Mouse (Mus musculus): Measurements from ENCODE around the gene Usp10.

Usp10 gene

DNA sequence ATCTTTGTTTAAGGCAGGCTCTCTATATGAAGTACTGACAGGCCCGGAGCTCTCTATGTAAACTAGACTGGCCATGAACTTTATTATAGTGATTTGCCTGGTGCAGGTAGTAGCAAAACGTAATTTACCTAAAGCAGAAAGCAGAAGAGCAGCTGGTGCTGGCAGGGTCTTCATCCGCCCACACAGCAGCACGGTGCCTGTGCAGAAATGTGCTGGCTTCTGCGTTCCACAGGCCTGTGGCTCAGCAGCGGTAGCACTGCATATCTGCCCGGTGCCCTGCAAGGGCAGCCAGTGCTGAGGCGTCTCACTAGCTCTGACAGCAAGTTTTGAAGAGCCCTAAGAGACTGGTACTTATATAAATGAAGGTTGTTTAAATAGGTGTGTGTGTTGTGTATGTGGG, 45.2 kb downstream of the Usp10 start:
- in situ Hi-C loops (cut with MboI; ENCODE audit: low sequenced_read_pairs), result no loop called here

DNA sequence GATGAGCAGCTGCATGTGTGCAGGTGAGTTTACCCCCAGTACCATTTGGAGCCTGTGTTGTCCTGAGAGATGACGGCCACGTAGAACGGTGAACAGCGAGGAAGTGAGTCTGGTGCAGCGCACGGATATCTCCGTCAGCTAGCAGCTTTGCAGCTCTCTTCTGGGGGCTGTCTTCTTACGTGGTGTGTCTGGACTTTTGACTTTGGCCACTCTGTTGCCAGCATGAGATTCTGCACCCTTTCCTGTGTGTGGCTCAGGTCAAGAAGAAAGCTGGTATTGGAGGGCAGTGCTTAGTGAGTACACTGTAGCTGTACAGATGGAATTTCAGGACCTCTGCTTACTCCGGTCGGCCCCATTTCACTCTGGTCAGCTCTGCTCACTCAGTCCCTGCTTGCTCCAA, 47.9 kb downstream of the Usp10 start:
- in situ Hi-C loops (cut with MboI; ENCODE audit: low sequenced_read_pairs), result no loop called here

DNA sequence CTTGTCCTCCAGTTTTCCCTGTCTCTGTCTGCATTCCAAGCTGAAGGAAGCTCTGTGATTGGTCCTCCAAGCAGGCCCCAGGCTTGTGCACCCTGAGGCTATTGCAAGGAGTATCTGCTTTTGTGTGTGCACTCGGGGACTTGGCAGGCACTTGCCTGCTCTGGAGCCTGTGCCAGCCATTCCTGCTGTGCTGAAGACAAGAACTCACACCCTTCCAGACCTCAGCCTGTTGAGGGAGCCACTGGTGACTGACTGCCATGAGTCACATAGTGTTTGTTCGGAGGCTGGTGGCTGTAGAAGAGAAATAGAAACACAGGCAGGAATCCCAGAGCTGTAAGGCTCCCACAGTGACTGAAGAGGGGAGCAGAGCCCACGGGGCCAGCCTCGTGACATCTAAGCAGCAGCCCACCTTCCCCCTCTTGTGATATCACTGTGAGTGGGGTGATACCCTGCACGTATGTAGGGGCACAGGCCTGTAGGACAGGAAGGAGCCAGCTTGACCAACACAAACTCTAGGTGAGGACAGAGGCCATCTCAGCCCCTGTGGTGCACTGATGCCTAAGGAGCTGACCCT, 50.5 kb downstream of the Usp10 start:
- in situ Hi-C loops (cut with MboI; ENCODE audit: low sequenced_read_pairs), result no loop called here

DNA sequence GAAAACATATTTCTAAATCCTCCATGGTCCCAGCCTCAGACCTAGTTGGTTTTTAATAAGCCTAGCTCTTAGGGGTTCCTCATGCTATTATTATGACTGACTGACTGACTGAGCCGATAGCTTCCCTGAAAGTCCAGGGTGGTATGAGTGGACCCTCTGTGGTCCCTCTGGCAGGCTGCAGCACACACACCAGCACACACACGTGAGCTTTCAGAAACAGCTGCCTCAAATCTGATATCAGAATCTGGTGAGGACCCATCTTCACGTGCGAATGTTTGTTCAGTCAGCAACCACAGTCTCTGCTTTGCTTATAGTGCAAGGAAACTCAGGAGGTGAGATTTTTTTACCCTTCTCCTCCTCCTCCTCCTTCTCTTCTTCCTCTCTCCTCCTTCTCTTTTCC, 54.7 kb downstream of the Usp10 start:
- in situ Hi-C loops (cut with MboI; ENCODE audit: low sequenced_read_pairs), result no loop called here

DNA sequence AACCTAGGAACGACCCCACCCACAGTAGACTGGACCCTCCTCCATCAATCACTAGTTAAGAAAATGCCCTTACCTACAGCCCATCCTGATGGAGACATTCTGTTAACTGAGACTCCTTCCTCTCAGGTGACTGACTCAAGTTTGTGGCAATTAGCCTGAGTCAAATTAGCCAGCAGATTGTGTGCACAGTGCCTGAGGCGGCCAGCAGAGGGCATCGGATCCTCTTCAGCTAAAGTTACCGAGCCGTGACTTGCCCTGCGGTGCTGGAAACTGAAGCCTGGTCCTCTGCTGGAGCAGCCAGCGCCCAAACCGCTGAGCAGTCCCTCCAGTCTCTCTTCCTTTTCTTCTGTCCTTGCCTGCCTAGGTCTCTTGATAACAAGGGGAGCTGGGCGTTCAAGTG, 57.3 kb downstream of the Usp10 start:
- in situ Hi-C loops (cut with MboI; ENCODE audit: low sequenced_read_pairs), result no loop called here

DNA sequence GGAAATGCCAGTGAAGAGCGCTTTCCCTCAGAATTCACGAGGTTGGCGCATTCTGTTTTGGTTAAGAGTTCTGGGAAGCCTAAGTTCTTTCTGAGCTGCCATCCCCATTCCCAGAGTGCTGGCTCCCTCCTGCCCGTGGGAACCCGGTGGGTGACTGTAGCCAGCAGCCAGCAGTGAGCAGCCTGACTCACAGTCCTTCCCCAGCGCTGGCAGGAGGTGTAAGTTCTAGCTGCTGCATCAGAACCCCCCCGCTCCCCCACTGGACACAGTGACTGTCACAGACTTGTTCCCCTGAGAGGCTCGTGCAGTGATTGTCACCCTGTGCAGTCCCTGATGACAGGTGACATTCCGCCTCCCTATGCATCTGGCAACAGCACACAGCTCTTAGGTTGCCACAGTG, 60.0 kb downstream of the Usp10 start:
- in situ Hi-C loops (cut with MboI; ENCODE audit: low sequenced_read_pairs), result no loop called here

DNA sequence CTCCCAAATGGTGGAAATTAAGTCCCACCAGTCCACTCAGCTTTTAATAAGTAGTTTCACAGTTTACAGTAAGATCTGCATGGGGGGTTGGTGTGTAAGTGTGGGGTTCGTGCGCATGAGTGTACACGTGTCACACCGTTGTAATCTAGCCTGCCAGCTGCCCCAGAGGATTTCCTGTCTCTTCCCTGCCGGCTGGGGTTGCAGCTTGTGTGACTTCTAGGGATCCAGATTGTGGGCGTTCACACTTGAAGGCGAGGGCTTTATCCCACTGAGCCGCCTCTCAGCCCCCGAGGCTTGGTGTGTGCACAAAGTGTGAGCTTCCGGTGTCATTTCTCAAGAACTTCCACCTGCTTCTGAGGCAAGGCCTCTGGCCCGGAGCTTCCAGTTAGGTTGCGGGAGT, 62.4 kb downstream of the Usp10 start:
- in situ Hi-C loops (cut with MboI; ENCODE audit: low sequenced_read_pairs), result no loop called here

DNA sequence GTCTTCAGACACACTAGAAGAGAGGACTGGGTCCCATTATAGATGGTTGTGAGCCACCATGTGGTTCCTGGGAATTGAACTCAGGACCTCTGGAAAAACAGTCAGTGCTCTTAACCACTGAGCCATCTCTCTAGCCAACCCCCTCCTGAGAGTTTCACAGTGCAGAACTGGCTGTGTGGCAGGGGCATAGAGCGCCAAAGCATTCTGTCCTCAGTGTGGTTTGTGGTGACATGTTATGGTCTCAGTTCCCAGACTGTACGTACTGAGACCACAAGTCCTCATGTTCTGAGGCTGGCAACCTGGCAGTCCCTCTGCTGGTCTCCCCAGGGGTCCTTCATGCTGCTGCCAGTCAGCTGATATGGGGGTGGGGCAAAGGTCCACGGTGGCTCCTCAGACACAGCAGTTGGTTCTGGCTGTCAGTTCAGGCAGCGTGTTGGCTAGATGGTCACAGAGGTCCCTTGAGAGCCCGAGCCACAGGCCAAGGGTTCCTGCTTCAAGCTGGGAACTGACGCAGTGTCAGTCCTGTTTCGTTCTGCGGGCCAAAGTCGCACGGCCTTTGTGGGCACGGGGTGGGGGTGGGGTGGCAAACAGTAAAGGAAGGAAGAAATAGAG, 68.7 kb downstream of the Usp10 start:
- in situ Hi-C loops (cut with MboI; ENCODE audit: low sequenced_read_pairs), result no loop called here

DNA sequence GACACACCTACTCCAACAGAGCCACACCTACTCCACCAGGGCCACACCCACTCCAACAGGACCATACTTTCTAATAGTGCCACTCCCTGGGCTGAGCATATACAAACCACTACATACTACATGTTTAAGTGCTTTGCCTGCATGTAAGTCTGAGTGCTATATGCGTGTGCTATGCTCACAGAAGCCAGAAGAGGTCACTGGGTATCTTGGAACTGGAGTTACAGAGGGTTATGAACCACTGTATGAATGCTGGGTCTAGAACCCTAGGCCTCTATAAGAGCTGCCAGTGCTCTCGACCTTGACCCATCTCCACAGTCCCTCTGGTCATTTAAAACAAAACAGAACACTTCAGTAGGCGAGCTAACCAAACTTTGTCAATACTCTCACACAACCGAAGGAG, 71.1 kb downstream of the Usp10 start:
- in situ Hi-C loops (cut with MboI; ENCODE audit: low sequenced_read_pairs), result no loop called here

DNA sequence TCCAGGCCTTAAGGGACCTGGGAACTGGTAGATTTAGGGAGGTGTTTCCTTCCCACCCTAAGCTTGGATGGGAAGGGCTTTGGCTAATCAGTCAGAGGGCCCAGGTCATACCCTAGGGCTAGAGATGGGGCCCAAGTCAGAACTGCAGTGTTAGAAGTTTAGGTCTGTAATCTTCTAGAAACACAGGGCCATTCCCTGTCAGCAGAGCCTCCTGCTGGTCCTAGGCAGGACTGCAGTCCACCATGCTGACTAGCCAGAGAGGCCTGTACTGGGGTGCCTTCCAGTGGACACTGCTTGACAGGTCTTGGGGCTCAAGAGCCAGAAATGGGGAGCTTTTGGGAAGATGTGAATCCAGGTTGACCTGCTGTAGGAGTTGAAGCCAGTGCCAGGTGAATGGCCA, 73.9 kb downstream of the Usp10 start:
- in situ Hi-C loops (cut with MboI; ENCODE audit: low sequenced_read_pairs), result no loop called here

DNA sequence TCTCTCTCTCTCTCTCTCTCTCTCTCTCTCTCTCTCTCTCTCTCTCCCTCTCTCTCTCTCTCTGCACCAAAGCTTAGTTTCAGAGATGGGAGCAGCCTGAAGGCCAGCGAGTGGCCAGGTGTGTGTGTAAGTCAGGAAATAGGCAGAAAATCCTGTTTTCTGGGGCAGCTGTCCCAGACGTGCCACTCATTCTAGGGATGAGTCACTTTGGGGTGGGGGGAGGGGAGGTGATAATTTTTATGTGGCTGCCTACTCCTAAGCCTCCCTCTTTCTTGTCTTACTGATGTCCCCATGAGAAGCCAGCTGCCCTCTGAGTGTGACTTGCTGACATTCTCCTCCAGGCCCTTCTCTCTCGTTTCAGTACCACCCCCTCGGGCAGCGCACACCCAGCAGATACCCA, 76.0 kb downstream of the Usp10 start:
- in situ Hi-C loops (cut with MboI; ENCODE audit: low sequenced_read_pairs), result no loop called here

DNA sequence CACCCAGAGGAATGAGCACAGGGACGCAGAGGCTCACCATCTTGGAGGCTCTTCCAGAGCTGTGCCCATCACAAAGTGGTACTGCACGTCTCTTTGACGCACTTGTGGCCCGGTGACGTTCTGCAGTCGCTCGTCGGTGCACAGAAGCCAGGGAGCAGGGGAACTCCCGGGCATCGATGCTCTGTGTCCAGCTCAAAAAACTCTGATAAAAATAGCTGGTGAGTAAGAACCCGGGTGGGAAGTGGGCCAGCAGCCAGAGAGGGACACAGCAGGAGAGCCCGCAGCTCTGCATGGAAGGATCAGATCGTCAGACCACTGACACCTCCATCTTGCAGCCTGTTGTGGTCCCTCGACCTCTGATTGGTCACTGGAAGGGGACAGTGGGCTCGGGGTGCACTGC, 77.9 kb downstream of the Usp10 start:
- in situ Hi-C loops (cut with MboI; ENCODE audit: low sequenced_read_pairs), result no loop called here

DNA sequence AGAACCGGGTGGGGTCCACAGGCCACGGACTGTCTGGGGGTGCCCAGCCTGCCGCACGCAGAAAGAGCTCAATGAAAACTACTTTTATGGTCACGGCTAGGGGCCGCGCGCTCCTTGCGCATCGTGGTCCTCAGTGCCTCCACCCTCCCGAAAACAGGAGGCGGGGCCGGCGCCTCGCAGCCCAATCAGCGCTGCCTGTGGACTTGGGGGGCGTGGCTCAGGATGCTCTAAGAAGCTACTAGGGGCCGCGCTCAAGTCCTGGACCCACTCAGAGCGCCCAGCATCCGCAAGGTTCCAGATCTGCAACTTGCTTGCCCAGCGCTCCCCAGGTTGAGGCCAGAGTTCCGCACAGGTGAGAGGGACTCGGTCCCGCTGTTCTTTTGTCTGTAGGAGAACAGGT, 82.1 kb downstream of the Usp10 start, which contains the start of gene Crispld2:
TSS of gene Crispld2 (plus strand) at position 190 of the 400 bp plus-strand sequence.
- in situ Hi-C loops (cut with MboI; ENCODE audit: low sequenced_read_pairs), result no loop called here

DNA sequence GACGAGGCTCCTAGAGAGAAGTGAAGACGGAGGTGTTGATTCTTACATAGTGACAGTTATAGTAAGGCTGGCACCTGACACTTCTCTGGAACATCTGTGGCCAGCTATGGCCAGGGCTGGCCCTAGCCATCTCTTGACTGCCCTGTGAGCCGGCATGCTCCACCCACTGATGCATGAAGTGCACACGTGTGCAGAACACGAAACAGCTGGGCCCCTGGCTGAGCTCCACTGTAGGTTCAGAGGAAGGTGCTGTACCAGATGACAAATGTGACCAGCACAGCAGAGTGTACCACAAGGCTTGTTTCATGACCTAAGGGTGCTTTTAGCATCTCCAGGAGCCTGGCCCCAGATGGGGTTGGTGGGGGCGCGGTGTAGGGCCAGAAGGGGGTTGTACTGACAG, 84.0 kb downstream of the Usp10 start:
- in situ Hi-C loops (cut with MboI; ENCODE audit: low sequenced_read_pairs), result no loop called here

DNA sequence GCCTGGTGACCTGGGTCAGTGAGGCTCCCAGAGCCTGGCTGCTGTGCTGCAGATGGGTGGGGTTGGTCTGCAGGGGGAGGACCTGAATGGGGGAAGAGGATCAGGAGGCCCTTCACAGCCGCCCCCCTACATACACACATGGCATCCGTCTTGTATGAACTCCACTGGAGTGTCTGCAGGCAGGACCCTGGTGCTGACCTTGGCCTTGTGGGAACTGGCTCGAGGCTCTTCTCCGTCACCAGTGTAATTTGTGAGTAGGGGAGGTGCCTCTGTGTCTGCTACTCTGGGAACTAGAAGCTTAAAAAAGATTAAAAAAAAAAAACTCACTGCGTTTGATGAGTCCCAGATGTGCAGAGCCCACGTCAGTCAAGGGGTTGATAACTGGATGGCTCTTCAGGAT, 84.4 kb downstream of the Usp10 start:
- in situ Hi-C loops (cut with MboI; ENCODE audit: low sequenced_read_pairs), result no loop called here

DNA sequence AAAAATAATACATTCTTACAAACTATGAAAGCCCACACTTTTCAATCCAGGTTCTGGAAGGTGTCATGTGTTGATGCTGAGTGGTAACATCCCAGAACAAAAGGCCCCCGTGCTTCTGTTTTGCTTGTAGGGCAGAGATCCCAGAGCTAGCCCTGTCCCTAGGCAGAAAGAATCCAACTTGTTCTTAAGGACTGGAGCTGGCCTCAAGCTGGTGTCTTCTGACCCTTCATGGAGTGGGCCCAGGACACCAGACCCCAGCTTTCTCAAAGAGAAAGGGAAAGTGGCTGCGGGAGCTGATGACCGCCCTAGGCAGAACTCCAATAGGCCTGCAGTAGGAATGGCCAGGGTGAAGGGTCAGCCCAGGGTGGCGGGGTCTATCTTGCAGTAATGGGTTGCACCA, 87.1 kb downstream of the Usp10 start:
- in situ Hi-C loops (cut with MboI; ENCODE audit: low sequenced_read_pairs), result no loop called here

DNA sequence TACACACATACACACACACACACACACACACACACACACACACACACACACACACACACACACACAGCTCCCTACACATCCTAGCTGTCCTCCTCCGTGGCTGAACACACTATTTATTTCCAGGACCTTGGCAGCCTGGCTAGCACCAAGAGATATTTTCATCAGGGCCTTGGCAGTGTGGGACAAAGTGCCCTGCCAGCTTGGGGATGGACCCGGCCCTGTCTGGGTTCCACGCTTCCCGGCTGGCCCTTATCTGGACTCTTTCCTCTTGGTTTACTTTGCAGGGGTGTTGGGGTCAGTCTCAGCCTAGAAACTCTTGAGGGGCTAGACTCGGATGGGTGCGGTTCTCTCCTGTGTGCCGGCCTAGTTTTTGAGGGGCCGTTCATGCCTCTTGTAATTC, 90.3 kb downstream of the Usp10 start:
- in situ Hi-C loops (cut with MboI; ENCODE audit: low sequenced_read_pairs), result no loop called here

DNA sequence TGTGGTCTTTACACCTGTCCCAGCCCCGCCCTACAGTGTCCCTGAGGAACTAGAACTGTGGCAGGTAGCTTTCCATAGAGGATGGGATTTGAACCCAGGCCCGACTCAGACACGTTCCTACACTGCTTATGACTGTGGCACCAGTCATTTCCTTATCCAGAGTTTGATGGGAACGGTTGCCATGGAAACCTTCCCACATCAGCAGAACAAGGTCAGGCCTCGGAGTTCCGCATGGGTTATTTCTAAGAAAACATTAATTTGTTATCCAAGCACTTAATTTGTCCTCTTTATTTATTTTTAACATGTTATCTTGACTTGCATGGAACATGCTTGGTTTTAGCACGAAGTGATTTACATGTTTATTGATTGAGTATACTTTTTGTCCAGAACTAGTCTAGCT, 91.6 kb downstream of the Usp10 start:
- in situ Hi-C loops (cut with MboI; ENCODE audit: low sequenced_read_pairs), result no loop called here

DNA sequence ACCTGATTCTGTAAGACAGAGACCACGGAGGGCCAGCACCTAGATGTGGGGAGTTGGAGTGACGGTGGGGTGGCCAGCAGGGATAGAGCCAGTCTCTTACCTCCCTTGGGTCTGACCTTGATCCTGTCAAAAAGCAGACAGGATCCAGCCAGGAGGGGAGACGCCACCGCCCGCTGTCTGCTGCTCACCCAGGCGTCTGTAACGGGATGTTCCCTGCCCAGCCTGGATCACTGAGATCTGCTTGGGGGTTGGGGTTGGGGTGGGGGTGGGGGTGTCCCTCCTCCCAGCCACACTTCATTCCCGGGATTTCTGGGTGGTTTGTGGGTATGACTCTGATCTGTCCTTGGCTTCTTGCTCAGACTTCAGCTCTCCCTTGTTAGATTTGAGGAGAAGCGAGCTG, 92.2 kb downstream of the Usp10 start:
- in situ Hi-C loops (cut with MboI; ENCODE audit: low sequenced_read_pairs), result no loop called here

DNA sequence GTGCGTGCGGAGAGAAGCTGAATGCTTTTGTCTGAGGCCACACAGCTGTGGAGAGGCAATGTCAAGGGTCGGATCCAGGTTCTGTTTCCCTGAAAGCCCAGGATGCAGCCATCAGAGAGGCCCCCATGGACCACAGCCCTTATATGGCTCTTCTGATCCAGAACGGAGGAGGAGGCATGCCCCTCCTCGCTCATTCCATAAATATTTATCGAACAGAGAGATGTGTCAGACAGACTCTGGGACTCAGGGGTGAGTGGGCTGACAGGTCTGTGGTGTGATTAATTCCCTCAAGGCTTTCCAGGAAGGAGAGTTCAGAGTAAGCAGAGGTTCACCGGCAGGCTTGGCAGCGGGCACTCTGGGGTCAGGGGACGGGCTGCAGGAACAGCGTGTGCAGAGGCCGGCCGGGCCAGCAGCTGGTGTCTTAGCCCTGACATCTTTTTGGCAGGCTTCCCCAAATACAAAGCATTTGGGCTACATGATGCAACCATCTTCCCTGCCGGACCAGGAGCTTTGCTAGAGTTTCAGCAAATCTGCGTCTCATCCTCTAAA, 94.1 kb downstream of the Usp10 start:
- in situ Hi-C loops (cut with MboI; ENCODE audit: low sequenced_read_pairs), result no loop called here

DNA sequence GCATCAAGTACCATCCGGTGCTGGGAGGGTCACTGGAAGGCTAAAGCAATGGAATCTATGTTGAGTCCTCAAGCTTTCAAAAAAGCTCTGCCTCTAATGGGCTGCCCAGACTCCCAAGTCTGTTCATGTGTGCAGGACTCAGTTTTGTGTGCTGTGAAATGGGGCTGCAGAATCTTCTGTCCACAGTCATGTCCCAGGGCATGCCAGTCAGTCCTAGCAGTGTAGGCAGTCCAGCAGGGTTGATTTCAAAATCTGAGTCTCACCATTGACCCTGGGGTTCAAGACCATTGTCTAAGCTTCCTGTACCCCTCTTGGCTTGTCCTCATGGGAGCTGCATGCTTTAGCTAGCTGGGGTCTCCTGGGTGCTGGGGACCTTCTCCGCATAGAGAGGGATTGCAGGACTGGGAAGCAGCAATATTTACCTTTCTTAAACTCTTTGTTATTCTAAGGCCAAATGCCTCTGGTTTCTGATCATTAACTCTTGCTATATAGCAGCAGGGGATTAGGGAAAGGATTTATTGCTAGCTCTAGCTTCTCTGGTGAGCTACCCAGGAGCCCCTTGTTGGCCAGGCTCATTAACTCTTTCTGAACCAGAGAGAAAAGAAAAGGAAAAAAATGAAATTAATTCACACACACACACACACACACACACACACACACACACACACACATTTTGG, 94.7 kb downstream of the Usp10 start:
- in situ Hi-C loops (cut with MboI; ENCODE audit: low sequenced_read_pairs), result no loop called here

DNA sequence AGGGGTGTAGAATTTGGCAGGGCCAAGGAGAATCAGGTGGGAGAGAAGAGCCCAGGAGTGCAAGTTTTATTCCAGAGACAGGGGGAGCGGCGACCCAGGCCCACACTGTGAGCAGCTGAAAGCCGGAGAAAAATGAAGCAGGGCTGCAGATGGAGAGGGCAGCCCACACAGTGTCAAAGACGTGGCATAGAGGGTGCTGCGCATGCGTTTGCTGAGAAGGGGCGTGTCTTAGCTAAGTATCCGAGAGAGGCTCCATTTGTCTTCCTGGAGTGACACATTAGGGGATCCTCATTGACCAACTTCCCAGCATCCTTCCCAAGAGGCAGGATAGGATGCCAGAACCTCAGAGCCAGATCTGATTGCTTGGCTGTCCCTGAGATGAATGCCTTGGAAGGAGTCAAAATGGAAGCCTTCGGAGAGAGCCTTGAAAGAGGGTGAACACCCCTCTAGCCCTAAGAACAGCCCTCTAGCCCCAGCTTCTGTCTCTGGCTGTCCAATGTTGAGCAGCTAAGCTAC, 96.5 kb downstream of the Usp10 start:
- in situ Hi-C loops (cut with MboI; ENCODE audit: low sequenced_read_pairs), result no loop called here

Data from CH12F3 (cell line).